Mouse (Mus musculus) T-helper 2 cell (primary cell): Measurements from ENCODE around the gene Thap4.
"Not testable (repeated sequence)": the region's sequence is repeated elsewhere in the genome, so short reads cannot be mapped to it uniquely, and the experiment has no call there.

Experiments used
- in situ Hi-C: fragments of 300-600 bp; cut with MboI, MseI; formaldehyde crosslinking; loops from one replicate; pipeline ENCODE4 v1.15.1; 2025; ENCODE audit warnings: high pct_unique_total_duplicates

The Thap4 gene

GRCm38 (mm10) chr1:93754573-93755290 is at the start of gene Thap4:
Gene Thap4 (minus strand): TSS chr1:93754864.
- in situ Hi-C loops: loop anchor here (10.0 kb wide), 1 partner anchor 240 kb away; the partner anchor contains the start of gene Farp2

GRCm38 (mm10) chr1:93803556-93804507 is 49.2 kb upstream of the Thap4 start, which contains the start of gene Ing5:
Gene Ing5 (plus strand): TSS chr1:93803965.
- in situ Hi-C loops: no loop called here

DNA sequence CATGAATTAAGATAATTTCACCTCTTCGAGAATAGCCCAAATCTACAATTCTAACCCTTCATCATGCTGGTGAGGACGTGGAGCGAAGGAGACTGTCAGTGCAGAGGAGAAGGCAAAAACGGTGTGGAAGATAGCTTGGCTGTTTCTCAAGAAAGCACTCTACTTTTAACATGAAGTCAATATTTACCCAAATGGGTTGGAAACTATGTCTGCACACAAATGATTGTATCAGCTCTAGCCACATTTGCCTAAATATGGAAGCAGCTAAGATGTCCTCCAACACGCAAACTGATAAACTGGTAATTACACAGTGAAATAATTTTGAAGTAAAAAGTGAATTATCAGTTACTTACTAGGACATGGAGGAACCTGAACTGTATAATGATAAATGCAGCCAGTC is 48.1 kb upstream of the Thap4 start:
- in situ Hi-C loops: no loop called here

DNA sequence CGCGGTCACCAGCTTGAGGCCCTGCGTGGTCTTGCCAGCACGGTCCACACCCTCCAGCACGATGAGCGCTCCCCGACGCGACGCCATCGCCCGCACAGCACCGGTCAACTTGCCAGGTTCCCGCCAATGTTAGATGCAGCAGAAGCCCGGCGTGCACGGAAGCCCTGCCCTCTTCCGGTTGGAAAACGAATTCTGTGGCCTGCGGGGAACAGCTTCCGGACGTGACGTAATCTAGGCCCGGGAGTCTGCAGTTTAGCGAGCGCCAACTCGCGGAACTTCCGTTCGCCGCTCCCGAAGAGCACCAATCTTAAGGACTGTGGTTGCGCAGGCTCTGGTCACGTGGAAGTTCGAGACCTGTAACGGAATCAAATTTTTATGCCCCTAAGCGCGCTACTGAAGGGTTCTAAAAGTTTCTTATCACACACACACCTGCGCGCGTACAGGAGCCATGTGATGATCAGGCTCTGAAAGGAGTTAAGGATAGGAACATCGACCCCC is 47.1 kb upstream of the Thap4 start, which contains the start of gene Dtymk:
Gene Dtymk, minus strand, starts transcription at position 194 of the 498 bp plus-strand sequence.
- in situ Hi-C loops: no loop called here

- in situ Hi-C loops: no loop called here
These were observed 46.2 kb upstream of the Thap4 start for GRCm38 (mm10) chr1:93800670-93801503.

DNA sequence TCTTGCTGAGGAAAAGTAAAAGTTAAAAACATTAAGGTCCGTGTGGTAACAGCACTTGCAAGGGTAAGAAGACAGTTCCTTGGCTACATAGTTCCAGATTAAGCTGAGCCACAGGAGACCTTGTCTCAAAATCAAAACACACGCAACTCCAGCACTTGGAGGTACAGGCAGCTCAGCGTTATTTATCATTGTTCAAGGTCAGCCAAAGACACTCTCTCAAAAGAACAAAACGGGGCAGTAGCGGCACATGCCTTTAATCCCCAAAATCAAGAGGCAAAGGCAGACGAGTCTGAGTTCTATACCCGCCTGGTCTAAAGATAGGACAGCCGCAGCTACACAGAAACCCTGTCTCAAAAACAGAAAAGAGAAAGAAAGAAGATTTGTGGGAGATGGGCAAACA is 41.2 kb upstream of the Thap4 start:
- in situ Hi-C loops: no loop called here

DNA sequence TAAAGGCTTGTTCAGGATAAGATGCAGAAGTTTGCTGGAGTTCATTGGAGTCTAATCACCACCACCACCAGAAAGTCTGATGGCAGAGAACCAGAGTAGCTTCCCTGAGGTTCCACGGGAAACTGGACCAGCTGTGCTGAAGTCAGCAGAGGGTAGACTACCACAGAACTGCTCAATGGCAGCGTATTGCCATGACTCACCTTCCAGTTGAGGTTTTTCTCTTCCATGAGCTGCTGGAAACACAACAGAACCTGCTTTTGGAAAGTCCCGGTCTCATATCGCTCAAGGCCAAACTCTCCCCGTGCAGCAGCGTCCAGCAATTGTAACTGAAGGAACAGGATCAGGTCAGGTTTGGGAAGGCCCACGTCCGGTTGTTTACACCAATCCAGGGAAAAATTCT is 39.9 kb upstream of the Thap4 start:
- in situ Hi-C loops: no loop called here

DNA sequence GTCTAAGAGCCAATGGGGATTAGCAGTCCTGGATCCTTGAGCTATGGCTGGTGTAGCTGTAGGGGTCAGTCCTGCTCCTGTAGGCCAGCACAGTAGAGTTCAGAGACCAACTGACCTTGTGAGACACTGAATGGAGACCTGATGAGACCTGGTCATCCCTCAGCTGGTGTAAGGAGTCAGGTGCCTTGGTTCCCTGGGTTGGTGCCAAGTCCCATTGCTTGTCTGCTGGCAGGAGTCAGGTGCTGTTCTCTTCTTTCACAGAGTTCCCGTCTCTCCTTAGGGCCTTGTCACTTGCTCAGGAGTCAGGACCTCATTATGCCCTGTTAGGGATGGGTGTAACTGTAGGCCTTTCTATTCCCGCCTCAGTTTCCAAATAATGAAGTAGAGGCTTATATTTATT is 32.2 kb upstream of the Thap4 start:
- in situ Hi-C loops: no loop called here

- in situ Hi-C loops: no loop called here
These were observed 22.0 kb upstream of the Thap4 start for GRCm38 (mm10) chr1:93776686-93777085.

GRCm38 (mm10) chr1:93769901-93770300 is 15.2 kb upstream of the Thap4 start:
- in situ Hi-C loops: no loop called here

DNA sequence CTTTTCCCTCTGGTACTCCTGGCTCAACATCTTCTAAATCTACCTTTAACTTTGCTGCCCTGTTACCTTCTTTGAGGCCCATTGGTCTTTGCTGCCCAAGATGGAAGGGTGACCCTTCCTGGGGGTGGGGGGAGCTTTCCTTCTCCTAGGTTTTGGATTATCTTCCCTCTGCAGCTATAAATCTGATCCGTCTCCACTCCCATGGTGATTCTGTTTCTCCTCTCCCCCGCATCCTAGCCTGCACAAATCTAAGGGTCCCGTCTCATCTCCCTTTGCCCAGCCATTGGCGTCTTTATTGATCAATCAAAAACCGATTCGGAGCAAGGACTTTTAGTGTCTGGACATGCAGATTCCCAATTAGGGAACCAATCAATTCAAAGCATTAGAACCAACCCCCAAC is 12.9 kb upstream of the Thap4 start:
- in situ Hi-C loops: no loop called here

DNA sequence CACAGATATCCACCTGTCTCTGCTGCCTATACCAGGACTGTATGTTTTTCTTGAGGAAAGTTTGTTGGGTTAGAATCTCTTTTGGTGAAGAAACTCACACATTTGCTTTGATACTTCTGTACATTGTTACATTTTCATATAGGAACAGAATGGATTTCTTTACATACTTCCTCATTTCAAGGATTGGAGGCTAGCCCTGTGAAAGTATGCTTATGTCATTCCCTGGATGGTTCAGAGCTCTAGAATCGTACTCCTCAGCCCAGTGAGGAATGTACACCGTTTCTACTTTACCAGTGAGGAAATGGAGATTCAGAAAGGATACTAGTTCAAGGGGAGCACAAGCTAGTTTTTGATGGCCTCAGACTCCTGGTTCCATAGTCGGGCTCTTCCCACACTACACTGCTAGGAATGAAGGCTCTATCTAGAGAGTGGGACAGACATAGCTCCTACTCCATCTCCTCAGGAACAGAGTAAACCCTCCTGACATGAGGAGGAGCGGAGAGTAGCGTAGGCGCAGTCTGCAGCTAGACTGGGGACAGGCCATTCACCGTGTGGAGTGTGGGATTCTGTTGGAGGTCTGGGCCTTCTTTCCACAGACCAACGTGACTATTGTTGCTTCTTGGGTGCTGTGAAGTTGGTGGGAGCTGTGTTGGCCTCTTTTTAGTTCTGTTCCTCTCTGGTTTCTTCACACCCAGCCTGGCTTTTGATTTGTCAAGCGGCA is 10.4 kb upstream of the Thap4 start:
- in situ Hi-C loops: no loop called here

DNA sequence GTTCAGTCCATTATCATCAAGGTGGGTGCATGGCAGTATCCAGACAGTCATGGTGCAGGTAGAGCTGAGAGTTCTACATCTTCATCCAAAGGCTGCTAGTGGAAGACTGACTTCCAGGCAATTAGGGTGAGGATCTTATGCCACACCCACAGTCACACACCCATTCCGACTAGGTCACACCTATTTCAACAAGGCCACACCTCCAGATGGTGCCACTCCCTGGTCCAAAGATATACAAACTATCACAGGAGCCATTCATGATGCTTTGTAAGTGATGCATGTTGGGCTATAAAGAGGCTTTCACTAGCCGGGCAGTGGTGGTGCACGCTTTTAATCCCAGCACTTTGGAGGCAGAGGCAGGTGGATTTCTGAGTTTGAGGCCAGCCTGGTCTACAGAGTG is 8.9 kb upstream of the Thap4 start:
- in situ Hi-C loops: not testable (repeated sequence)

GRCm38 (mm10) chr1:93760076-93760475 is 5.4 kb upstream of the Thap4 start:
- in situ Hi-C loops: no loop called here

DNA sequence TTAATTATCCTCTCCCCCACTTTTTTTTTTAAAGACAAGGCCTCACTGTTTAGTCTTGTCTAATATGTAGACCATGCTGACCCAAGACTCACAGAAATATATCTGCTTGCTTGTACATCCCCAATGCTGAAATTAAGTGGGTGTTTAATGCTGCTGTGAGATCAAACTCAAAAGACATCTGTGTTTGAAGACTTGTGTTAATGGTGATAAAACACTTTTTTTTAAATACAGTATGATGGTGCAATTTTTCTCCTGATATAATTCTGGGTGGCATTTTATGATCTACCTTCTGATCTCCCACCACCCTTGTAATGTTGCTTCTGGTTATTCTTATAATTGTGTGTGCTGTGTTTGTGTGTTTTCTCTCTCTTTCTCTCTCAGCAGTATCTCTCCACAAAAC is 1.5 kb upstream of the Thap4 start:
- in situ Hi-C loops: loop anchor here (10.0 kb wide), 1 partner anchor 241 kb away; the partner anchor contains the start of gene Farp2

GRCm38 (mm10) chr1:93755618-93756017 is 954 bp upstream of the Thap4 start:
- in situ Hi-C loops: loop anchor here (10.0 kb wide), 1 partner anchor 241 kb away; the partner anchor contains the start of gene Farp2

DNA sequence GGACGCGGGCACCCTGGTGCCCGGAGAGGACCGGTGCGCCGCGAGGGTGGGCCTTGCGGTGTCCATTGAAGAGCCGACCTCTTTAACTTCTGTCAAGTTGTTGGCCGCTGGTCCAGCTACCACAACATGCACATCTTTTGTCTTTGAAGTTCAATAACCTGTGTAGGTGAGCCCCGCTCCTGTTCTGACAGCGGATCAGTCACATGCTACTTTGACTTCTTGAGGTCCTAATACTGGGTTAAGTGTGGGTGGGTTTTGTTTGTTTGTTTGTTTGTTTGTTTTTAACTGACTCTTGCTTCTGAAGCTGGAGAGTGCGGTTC is 587 bp upstream of the Thap4 start:
- in situ Hi-C loops: loop anchor here (10.0 kb wide), 1 partner anchor 240 kb away; the partner anchor contains the start of gene Farp2

DNA sequence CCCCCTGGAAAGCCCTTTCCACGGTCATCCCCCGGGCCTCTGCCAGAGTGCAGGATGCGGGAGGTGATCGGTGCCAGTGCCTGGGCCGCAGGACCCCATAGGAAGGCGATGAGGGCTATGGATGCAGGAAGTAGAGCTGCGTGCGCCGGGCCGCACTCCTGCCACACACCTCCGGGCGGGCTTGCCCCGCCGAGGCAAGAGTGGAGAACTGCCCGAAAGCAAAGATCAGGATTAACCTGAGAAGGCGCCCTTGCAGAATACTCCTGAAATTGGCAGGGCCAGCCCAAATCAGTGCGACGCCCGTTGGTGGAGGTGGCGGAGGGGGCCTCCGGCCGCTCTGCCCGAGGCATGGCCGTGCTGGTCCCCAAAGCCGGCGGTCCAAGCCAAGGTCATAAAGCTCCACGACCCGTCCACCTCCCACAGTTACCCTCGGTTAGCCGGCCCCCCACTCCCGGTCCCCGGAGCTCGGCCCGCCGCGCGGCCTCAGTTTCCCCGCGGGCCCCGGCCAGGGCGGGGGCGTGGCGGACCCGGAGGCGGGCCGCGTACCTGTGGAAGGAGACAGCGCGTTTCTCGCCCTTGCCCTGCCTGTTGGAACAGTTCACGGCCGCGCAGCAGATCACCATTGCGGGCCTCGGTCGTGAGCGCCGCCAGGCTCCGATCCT is 622 bp downstream of the Thap4 start:
- in situ Hi-C loops: loop anchor here (10.0 kb wide), 1 partner anchor 239 kb away; the partner anchor contains the start of gene Farp2

DNA sequence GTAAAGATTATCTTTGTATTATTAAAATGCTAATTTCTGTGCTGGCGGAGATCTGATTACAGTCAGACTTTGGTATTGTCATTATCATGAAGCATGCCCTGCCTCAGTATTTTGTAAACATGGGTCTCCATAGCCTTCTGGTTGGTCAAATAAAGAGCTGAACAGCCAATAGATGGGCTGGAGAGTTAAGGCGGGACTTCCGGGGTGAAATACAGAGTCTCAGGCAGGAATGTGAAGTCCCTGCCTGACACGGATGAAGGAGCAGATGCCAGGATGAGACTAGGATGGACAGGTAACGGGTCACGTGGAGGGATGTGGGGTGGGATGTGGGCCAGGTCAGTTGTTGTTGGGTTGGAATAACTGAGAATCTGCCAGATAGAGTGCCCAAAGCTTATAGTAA is 3.4 kb downstream of the Thap4 start, which contains the start of gene Atg4b:
Gene Atg4b, plus strand, starts transcription at position 211 of the 400 bp plus-strand sequence.
- in situ Hi-C loops: loop anchor here (10.0 kb wide), 1 partner anchor 236 kb away; the partner anchor contains the start of gene Farp2

DNA sequence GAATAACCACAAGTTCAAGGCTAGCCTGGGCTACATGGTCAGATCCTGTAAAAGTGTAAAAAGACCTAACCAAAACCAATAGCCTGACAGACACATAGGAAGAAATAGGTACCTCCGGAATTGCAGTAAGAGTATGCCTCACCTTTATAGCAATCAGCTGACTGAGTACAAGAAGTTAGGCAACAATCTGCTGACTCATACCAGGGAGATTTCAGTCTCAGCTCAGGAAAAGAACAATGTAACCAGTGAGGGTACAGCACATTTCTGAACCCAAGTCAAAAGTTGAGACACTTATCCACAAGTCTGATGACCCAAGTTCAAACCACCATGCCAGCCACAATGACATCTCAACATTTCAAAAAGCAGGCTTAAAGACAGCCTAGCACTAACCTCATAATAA is 6.1 kb downstream of the Thap4 start:
- in situ Hi-C loops: no loop called here
